Mouse (Mus musculus): Measurements from ENCODE around the gene Slc35c1. TPM values are rescaled to one million over a fixed set of nuclear protein-coding genes. Genes with fewer than 3 reads are reported as not detected.

Slc35c1 gene
- polyA plus RNA-seq, 1 experiment from 2014 or later = 11.9 TPM

GRCm38 (mm10) chr2:92427882-92428281, 32.5 kb downstream of the Slc35c1 start:
- Histone ChIP-seq H3K9ac (replicated peaks; ENCODE audit: low read length) (no peak overlapping the region), H3K4me2 (ENCODE audit: low read length) (no peak overlapping the region), H3K4me1 (ENCODE audit: control insufficient read depth, insufficient read depth, low read length) (peaks cover 53% of the 10 kb centered on the region), H3K36me3 (ENCODE audit: control insufficient read depth, insufficient read depth, low read length) (peaks cover 24% of the 10 kb centered on the region), H3K27me3 (ENCODE audit: control insufficient read depth, insufficient read depth, low read length) (no peaks in the 10 kb centered on the region), H3K4me3 (replicated peaks; ENCODE audit: low read depth, low read length) (no peak overlapping the region), H3K27ac (replicated peaks; ENCODE audit: low read depth, low read length) (no peak overlapping the region), H3K9me3 (ENCODE audit: control insufficient read depth, low read length) (no peaks in the 10 kb centered on the region)
- DNase-seq (peak; percentile 72), ATAC-seq (ENCODE audit: low FRiP score, low TSS enrichment) (no peak)
- WGBS = 51% methylated on average over 6 of the region's 6 CpGs

- H3K27me3 ChIP-seq (ENCODE audit: control insufficient read depth, insufficient read depth, low read length) = no peaks in the 10 kb centered on the region
- ATAC-seq (ENCODE audit: low FRiP score, low TSS enrichment) = no peak
- peaks cover 38% of the 10 kb centered on the region for H3K36me3 ChIP-seq (ENCODE audit: control insufficient read depth, insufficient read depth, low read length)
- H3K4me2 ChIP-seq (ENCODE audit: low read length) = no peak overlapping the region
- peaks cover 39% of the 10 kb centered on the region for H3K4me1 ChIP-seq (ENCODE audit: control insufficient read depth, insufficient read depth, low read length)
- WGBS = 94% methylated on average over 3 of the region's 3 CpGs
- H3K9ac ChIP-seq (replicated peaks; ENCODE audit: low read length) = no peak overlapping the region
- H3K27ac ChIP-seq (replicated peaks; ENCODE audit: low read depth, low read length) = 0 out of 2 replicates have a peak overlapping the region, but pooled peaks have one; percentile 2
- no peak for DNase-seq
- H3K9me3 ChIP-seq (ENCODE audit: control insufficient read depth, low read length) = no peaks in the 10 kb centered on the region
- H3K4me3 ChIP-seq (replicated peaks; ENCODE audit: low read depth, low read length) = no peak overlapping the region
These were observed 33.9 kb downstream of the Slc35c1 start for GRCm38 (mm10) chr2:92426426-92426825.

- Histone ChIP-seq H3K27me3 (ENCODE audit: control insufficient read depth, insufficient read depth, low read length) (no peaks in the 10 kb centered on the region), H3K9me3 (ENCODE audit: control insufficient read depth, low read length) (no peaks in the 10 kb centered on the region), H3K4me3 (replicated peaks; ENCODE audit: low read depth, low read length) (no peak overlapping the region), H3K27ac (replicated peaks; ENCODE audit: low read depth, low read length) (peak overlapping the region; percentile 71), H3K4me1 (ENCODE audit: control insufficient read depth, insufficient read depth, low read length) (peaks cover 28% of the 10 kb centered on the region), H3K9ac (replicated peaks; ENCODE audit: low read length) (no peak overlapping the region), H3K4me2 (ENCODE audit: low read length) (no peak overlapping the region), H3K36me3 (ENCODE audit: control insufficient read depth, insufficient read depth, low read length) (peaks cover 48% of the 10 kb centered on the region)
- ATAC-seq (ENCODE audit: low FRiP score, low TSS enrichment) = no peak
- WGBS = 57% methylated on average over 4 of the region's 4 CpGs
- DNase-seq = no peak
These were observed 35.0 kb downstream of the Slc35c1 start for GRCm38 (mm10) chr2:92425366-92425765.

DNA sequence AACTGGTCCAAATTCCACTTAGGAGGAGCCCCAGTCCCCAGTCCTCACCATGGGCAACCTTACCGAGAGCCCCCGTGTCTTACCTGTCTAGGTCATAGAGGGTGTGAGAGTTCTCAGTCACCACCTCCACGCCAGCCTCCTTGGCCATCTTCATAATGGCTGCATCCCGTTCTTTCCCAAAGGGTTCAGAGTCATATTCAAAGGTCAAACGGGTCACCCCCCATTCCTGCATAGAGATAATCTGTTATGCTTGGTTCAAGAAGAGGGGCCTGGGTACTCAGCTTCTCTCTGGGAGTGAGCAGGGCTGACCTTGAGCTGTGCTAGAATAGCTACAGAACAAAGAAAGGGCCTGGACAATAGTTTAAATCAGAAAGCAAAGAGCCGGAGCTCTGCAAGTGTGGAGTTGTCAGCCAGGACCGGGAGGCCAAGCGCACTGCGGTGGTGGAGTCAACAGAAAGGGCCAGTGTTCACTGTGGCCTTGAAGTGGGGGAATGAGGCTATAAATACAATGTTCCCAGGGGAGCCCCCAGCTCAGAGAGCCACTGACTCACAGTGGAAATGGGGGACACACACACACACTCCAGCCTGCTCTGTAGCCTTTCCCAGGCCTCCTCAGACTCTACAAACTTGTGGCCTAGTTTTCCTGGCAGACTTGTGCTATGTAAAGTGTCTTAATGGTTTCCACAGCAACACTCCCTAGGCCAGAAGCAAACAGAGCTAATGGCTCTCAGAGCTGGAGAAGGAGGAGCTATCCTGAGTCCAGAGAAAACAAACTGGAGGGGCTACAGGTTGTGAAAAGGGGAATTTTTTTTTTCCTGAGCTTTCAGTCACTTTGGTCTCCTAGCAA, 35.7 kb downstream of the Slc35c1 start:
- Histone ChIP-seq H3K4me2 (ENCODE audit: low read length) (no peak overlapping the region; the same call in 1 of the 2 replicates), H3K9ac (replicated peaks; ENCODE audit: low read length) (no peak overlapping the region)

DNA sequence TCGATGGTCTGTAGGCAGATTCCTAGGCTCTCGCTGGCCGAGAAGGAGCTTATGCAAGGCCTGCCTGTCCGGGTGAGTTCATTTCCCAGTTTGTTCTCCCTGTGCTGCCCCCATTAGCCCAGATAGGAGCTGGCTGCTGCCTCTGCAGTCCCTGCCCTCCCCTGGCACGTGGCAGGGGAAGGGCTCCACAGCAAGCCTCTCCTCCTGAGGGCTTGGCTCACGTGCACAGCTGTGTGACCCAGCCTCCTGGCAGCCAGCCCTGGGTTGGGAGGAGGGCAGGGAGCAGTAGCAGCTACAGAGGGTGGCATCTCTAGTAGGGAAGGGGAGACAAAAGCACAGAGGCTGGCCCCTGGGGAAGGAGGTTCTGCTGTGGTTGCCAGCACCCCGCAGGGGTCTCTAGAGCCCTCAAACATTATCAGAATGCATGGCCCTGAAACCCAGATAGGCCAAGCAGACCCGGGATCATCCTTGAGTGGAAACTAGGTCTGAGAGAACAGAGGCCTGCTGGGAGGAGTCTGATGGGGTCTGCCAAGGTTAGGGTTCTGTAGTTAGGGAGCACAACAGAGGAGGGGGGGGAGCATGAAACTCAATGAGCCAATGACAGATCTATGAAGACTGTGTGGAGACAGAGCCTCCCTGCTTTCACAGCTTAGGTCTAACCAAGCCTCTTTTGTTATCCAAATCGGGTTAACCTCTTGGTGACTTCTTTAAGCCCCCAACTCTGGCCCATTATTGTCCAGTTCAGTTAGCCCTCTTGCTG, 36.5 kb downstream of the Slc35c1 start:
- no peaks in the 10 kb centered on the region for H3K27me3 ChIP-seq (ENCODE audit: control insufficient read depth, insufficient read depth, low read length)
- 56% methylated on average over 9 of the region's 9 CpGs for WGBS
- H3K9me3 ChIP-seq (ENCODE audit: control insufficient read depth, low read length) = no peaks in the 10 kb centered on the region
- ATAC-seq (ENCODE audit: low FRiP score, low TSS enrichment) = peak; percentile 46; the same call in 1 of the 2 replicates
- H3K9ac ChIP-seq (replicated peaks; ENCODE audit: low read length) = no peak overlapping the region
- H3K36me3 ChIP-seq (ENCODE audit: control insufficient read depth, insufficient read depth, low read length) = peaks cover 63% of the 10 kb centered on the region
- H3K4me3 ChIP-seq (replicated peaks; ENCODE audit: low read depth, low read length) = no peak overlapping the region
- DNase-seq = peak; percentile 66
- peaks cover 27% of the 10 kb centered on the region for H3K4me1 ChIP-seq (ENCODE audit: control insufficient read depth, insufficient read depth, low read length)
- no peak overlapping the region for H3K4me2 ChIP-seq (ENCODE audit: low read length)
- peak overlapping the region; percentile 78 for H3K27ac ChIP-seq (replicated peaks; ENCODE audit: low read depth, low read length)

More for the DNA sequence above, 35.7 kb downstream of the Slc35c1 start:
- 24% methylated on average over 9 of the region's 9 CpGs for WGBS
- Histone ChIP-seq H3K4me3 (replicated peaks; ENCODE audit: low read depth, low read length) (no peak overlapping the region), H3K9me3 (ENCODE audit: control insufficient read depth, low read length) (no peaks in the 10 kb centered on the region), H3K27me3 (ENCODE audit: control insufficient read depth, insufficient read depth, low read length) (no peaks in the 10 kb centered on the region), H3K4me1 (ENCODE audit: control insufficient read depth, insufficient read depth, low read length) (peaks cover 27% of the 10 kb centered on the region), H3K36me3 (ENCODE audit: control insufficient read depth, insufficient read depth, low read length) (peaks cover 55% of the 10 kb centered on the region), H3K27ac (replicated peaks; ENCODE audit: low read depth, low read length) (peak overlapping the region; percentile 78)
- peak; percentile 51 for ATAC-seq (ENCODE audit: low FRiP score, low TSS enrichment)
- DNase-seq = peak; percentile 70

DNA sequence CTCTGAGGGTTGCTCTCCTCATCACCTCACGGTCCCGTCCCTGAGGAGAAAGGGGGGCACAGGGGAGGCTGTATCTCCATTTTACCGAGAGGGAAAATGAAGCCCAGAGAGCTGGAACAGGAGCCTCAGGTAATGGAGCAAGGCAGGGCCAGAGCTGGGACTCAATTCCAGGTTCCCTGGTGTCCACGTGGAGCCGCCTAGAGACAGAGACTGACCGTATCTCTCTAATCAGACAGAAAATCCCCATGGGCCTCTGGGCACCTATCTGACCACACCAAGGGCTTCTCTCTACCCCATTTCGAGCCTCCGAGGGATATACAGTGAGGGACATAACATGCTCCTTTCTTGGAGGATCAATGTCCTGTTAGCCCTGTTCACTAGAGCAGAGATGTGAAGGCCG, 37.2 kb downstream of the Slc35c1 start:
- Histone ChIP-seq H3K36me3 (ENCODE audit: control insufficient read depth, insufficient read depth, low read length) (peaks cover 70% of the 10 kb centered on the region), H3K4me2 (ENCODE audit: low read length) (no peak overlapping the region), H3K4me3 (replicated peaks; ENCODE audit: low read depth, low read length) (no peak overlapping the region), H3K9ac (replicated peaks; ENCODE audit: low read length) (no peak overlapping the region), H3K27me3 (ENCODE audit: control insufficient read depth, insufficient read depth, low read length) (no peaks in the 10 kb centered on the region), H3K4me1 (ENCODE audit: control insufficient read depth, insufficient read depth, low read length) (peaks cover 27% of the 10 kb centered on the region), H3K27ac (replicated peaks; ENCODE audit: low read depth, low read length) (peak overlapping the region; percentile 78; the same call in 1 of the 2 replicates), H3K9me3 (ENCODE audit: control insufficient read depth, low read length) (no peaks in the 10 kb centered on the region)
- DNase-seq = no peak
- 91% methylated on average over 9 of the region's 9 CpGs for WGBS
- ATAC-seq (ENCODE audit: low FRiP score, low TSS enrichment) = no peak

- H3K36me3 ChIP-seq (ENCODE audit: control insufficient read depth, insufficient read depth, low read length) = peaks cover 76% of the 10 kb centered on the region
- no peak overlapping the region for H3K4me3 ChIP-seq (replicated peaks; ENCODE audit: low read depth, low read length)
- ATAC-seq (ENCODE audit: low FRiP score, low TSS enrichment) = no peak
- 82% methylated on average over 10 of the region's 10 CpGs for WGBS
- H3K27ac ChIP-seq (replicated peaks; ENCODE audit: low read depth, low read length) = no peak overlapping the region
- H3K9me3 ChIP-seq (ENCODE audit: control insufficient read depth, low read length) = no peaks in the 10 kb centered on the region
- DNase-seq = peak; percentile 55
- no peak overlapping the region for H3K4me2 ChIP-seq (ENCODE audit: low read length)
- H3K9ac ChIP-seq (replicated peaks; ENCODE audit: low read length) = no peak overlapping the region
- peaks cover 27% of the 10 kb centered on the region for H3K4me1 ChIP-seq (ENCODE audit: control insufficient read depth, insufficient read depth, low read length)
- H3K27me3 ChIP-seq (ENCODE audit: control insufficient read depth, insufficient read depth, low read length) = no peaks in the 10 kb centered on the region
These were observed 37.8 kb downstream of the Slc35c1 start for GRCm38 (mm10) chr2:92422388-92423135.

DNA sequence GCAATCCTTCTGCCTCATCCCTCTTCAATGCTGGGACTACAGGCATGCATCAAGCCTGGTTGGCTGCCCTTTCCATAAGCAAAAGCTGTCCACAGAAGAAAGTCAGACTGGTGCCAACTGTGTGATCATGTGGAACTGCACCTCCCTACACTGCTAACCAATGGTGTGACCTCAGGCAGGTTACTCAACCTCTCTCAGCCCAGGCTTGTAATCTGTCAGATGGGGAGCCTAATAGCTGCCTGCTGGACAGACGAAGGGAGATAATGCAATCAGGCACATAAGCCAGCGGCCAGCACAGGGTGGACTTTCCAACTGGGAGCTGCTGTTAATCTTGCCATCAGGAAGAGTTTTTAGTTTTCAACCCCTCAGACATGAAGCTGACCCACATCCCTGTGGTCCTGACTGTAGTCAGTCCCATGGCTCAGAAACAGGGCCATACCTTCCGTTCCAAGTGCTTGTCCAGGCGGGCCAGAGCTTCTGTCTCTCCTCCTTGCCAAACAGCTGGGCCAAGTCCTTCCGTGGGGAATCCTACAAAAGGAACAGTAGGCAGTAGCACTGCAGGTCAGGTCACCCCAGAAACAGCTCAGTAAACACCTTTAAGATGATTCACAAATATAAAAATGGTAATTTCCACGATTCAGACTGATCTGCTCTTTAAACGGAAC, 38.5 kb downstream of the Slc35c1 start:
- no peak for DNase-seq
- WGBS = 95% methylated on average over 7 of the region's 7 CpGs

More for the DNA sequence above, 38.5 kb downstream of the Slc35c1 start:
- H3K9me3 ChIP-seq (ENCODE audit: control insufficient read depth, low read length) = no peaks in the 10 kb centered on the region
- H3K27me3 ChIP-seq (ENCODE audit: control insufficient read depth, insufficient read depth, low read length) = no peaks in the 10 kb centered on the region
- H3K36me3 ChIP-seq (ENCODE audit: control insufficient read depth, insufficient read depth, low read length) = peaks cover 83% of the 10 kb centered on the region
- no peak overlapping the region for H3K27ac ChIP-seq (replicated peaks; ENCODE audit: low read depth, low read length)
- H3K4me1 ChIP-seq (ENCODE audit: control insufficient read depth, insufficient read depth, low read length) = peaks cover 25% of the 10 kb centered on the region
- ATAC-seq (ENCODE audit: low FRiP score, low TSS enrichment) = no peak
- H3K4me2 ChIP-seq (ENCODE audit: low read length) = no peak overlapping the region
- H3K9ac ChIP-seq (replicated peaks; ENCODE audit: low read length) = no peak overlapping the region
- no peak overlapping the region for H3K4me3 ChIP-seq (replicated peaks; ENCODE audit: low read depth, low read length)

All from midbrain, embryonic 14.5 days (tissue).